Mouse (Mus musculus) spleen, postnatal 4 days (tissue): ENCODE results near the gene Npm3.

Source experiments
- DNase-seq, 2 experiments: peaks; one replicate each; pipeline ENCODE4 v3.0.0; 2022; ENCODE audit warnings: low spot score in 2 of 2

Gene Npm3

GRCm38 (mm10) chr19:45753551-45753950, 4.2 kb upstream of the Npm3 start:
- no peak for DNase-seq

GRCm38 (mm10) chr19:45751881-45752280, 2.5 kb upstream of the Npm3 start:
- no peak for DNase-seq

- DNase-seq, result peak; percentile 20 to 74
Observed at GRCm38 (mm10) chr19:45748691-45749242, 624 bp downstream of the Npm3 start.

- no peak for DNase-seq
Observed at GRCm38 (mm10) chr19:45748206-45748605, 1.2 kb downstream of the Npm3 start.

GRCm38 (mm10) chr19:45747028-45747867, 2.1 kb downstream of the Npm3 start:
- DNase-seq, result peak; percentile 85 to 94

- peak; percentile 76 to 92 for DNase-seq
Observed at GRCm38 (mm10) chr19:45746153-45747020, 3.0 kb downstream of the Npm3 start.

GRCm38 (mm10) chr19:45745344-45746152, 3.8 kb downstream of the Npm3 start:
- no peak for DNase-seq

GRCm38 (mm10) chr19:45743619-45744018, 5.8 kb downstream of the Npm3 start:
- no peak for DNase-seq

GRCm38 (mm10) chr19:45742984-45743575, 6.3 kb downstream of the Npm3 start:
- no peak for DNase-seq

GRCm38 (mm10) chr19:45742218-45742983, 7.0 kb downstream of the Npm3 start, which contains the start of gene Fgf8:
Gene Fgf8 (minus strand): TSS chr19:45742915.
- no peak for DNase-seq

- DNase-seq, result no peak
Observed at GRCm38 (mm10) chr19:45741431-45742217, 7.8 kb downstream of the Npm3 start.

- no peak for DNase-seq
Observed at GRCm38 (mm10) chr19:45740817-45741216, 8.6 kb downstream of the Npm3 start.

GRCm38 (mm10) chr19:45740233-45740632, 9.2 kb downstream of the Npm3 start:
- DNase-seq, result no peak

GRCm38 (mm10) chr19:45738521-45738920, 10.9 kb downstream of the Npm3 start:
- DNase-seq, result no peak

GRCm38 (mm10) chr19:45737846-45738484, 11.4 kb downstream of the Npm3 start:
- DNase-seq, result no peak

GRCm38 (mm10) chr19:45737208-45737845, 12.1 kb downstream of the Npm3 start:
- no peak for DNase-seq

GRCm38 (mm10) chr19:45736855-45737207, 12.6 kb downstream of the Npm3 start:
- DNase-seq, result peak in 1 of 2 experiments; percentile 71

GRCm38 (mm10) chr19:45736241-45736640, 13.2 kb downstream of the Npm3 start:
- no peak for DNase-seq
